Mouse (Mus musculus): ENCODE data around the gene Actl11. TPM values are rescaled to one million over a fixed set of nuclear protein-coding genes. Genes with fewer than 3 reads are reported as not detected.

Actl11 gene
- total and polyA plus RNA-seq, 2 experiments = not detected

GRCm38 (mm10) chr9:107935790-107936214 is 7.5 kb downstream of the Actl11 start:
- Histone ChIP-seq H3K4me3 (ENCODE audit: insufficient read depth, low read depth, low read length) (no peak overlapping the region), H3K4me1 (ENCODE audit: control insufficient read depth, insufficient read depth, low read length) (0 out of 2 replicates have a peak, but pooled peaks cover 3% of the 10 kb centered on the region), H3K27me3 (ENCODE audit: control insufficient read depth, insufficient read depth, low read length) (peaks cover 16% of the 10 kb centered on the region), H3K36me3 (ENCODE audit: control insufficient read depth, insufficient read depth, low read length) (no peaks in the 10 kb centered on the region), H3K9ac (ENCODE audit: low read depth, low read length) (0 out of 2 replicates have a peak overlapping the region, but pooled peaks have one; percentile 21), H3K27ac (replicated peaks; ENCODE audit: insufficient read depth, low read depth, low read length) (no peak overlapping the region), H3K79me2 (ENCODE audit: control insufficient read depth, insufficient read depth, low read length) (no peaks in the 10 kb centered on the region)
- no peak for DNase-seq (ENCODE audit: extremely low read depth, low read depth, low spot score)
- 6% methylated on average over 41 of the region's 41 CpGs for WGBS
- TF ChIP-seq CTCF (IDR thresholded peaks at IDR 0.05; ENCODE audit: low read depth, low read length) = no peak
- no peak for TF ChIP-seq POLR2A (IDR thresholded peaks at IDR 0.05; ENCODE audit: extremely low read depth, insufficient read depth, low read length)

- no peak for DNase-seq (ENCODE audit: extremely low read depth, low read depth, low spot score)
- H3K36me3 ChIP-seq (ENCODE audit: control insufficient read depth, insufficient read depth, low read length) = no peaks in the 10 kb centered on the region
- H3K79me2 ChIP-seq (ENCODE audit: control insufficient read depth, insufficient read depth, low read length) = no peaks in the 10 kb centered on the region
- TF ChIP-seq POLR2A (IDR thresholded peaks at IDR 0.05; ENCODE audit: extremely low read depth, insufficient read depth, low read length) = no peak
- TF ChIP-seq CTCF (IDR thresholded peaks at IDR 0.05; ENCODE audit: low read depth, low read length) = no peak
- H3K27ac ChIP-seq (replicated peaks; ENCODE audit: insufficient read depth, low read depth, low read length) = no peak overlapping the region
- peaks cover 16% of the 10 kb centered on the region for H3K27me3 ChIP-seq (ENCODE audit: control insufficient read depth, insufficient read depth, low read length)
- WGBS = 13% methylated on average over 29 of the region's 29 CpGs
- no peak overlapping the region for H3K9ac ChIP-seq (ENCODE audit: low read depth, low read length)
- 0 out of 2 replicates have a peak, but pooled peaks cover 3% of the 10 kb centered on the region for H3K4me1 ChIP-seq (ENCODE audit: control insufficient read depth, insufficient read depth, low read length)
- H3K4me3 ChIP-seq (ENCODE audit: insufficient read depth, low read depth, low read length) = no peak overlapping the region
Measured at GRCm38 (mm10) chr9:107936215-107936822, 8.1 kb downstream of the Actl11 start.

GRCm38 (mm10) chr9:107936831-107937230 is 8.6 kb downstream of the Actl11 start:
- no peak for DNase-seq (ENCODE audit: extremely low read depth, low read depth, low spot score)
- no peak overlapping the region for H3K9ac ChIP-seq (ENCODE audit: low read depth, low read length)
- WGBS = 51% methylated on average over 3 of the region's 3 CpGs
- 0 out of 2 replicates have a peak, but pooled peaks cover 3% of the 10 kb centered on the region for H3K4me1 ChIP-seq (ENCODE audit: control insufficient read depth, insufficient read depth, low read length)
- H3K4me3 ChIP-seq (ENCODE audit: insufficient read depth, low read depth, low read length) = no peak overlapping the region
- peaks cover 16% of the 10 kb centered on the region for H3K27me3 ChIP-seq (ENCODE audit: control insufficient read depth, insufficient read depth, low read length)
- no peak for TF ChIP-seq POLR2A (IDR thresholded peaks at IDR 0.05; ENCODE audit: extremely low read depth, insufficient read depth, low read length)
- no peak for TF ChIP-seq CTCF (IDR thresholded peaks at IDR 0.05; ENCODE audit: low read depth, low read length)
- H3K27ac ChIP-seq (replicated peaks; ENCODE audit: insufficient read depth, low read depth, low read length) = no peak overlapping the region
- no peaks in the 10 kb centered on the region for H3K79me2 ChIP-seq (ENCODE audit: control insufficient read depth, insufficient read depth, low read length)
- no peaks in the 10 kb centered on the region for H3K36me3 ChIP-seq (ENCODE audit: control insufficient read depth, insufficient read depth, low read length)

GRCm38 (mm10) chr9:107947241-107948194 is 19.2 kb downstream of the Actl11 start:
- H3K9ac ChIP-seq (ENCODE audit: low read depth, low read length) = no peak overlapping the region

GRCm38 (mm10) chr9:107949184-107949921 is 21.1 kb downstream of the Actl11 start:
- WGBS = 86% methylated on average over 13 of the region's 13 CpGs
- no peak for DNase-seq (ENCODE audit: extremely low read depth, low read depth, low spot score)
- no peaks in the 10 kb centered on the region for H3K27me3 ChIP-seq (ENCODE audit: control insufficient read depth, insufficient read depth, low read length)

More at GRCm38 (mm10) chr9:107947241-107948194, 19.2 kb downstream of the Actl11 start:
- H3K36me3 ChIP-seq (ENCODE audit: control insufficient read depth, insufficient read depth, low read length) = no peaks in the 10 kb centered on the region
- DNase-seq (ENCODE audit: extremely low read depth, low read depth, low spot score) = no peak
- H3K27ac ChIP-seq (replicated peaks; ENCODE audit: insufficient read depth, low read depth, low read length) = no peak overlapping the region
- WGBS = 88% methylated on average over 31 of the region's 31 CpGs
- H3K79me2 ChIP-seq (ENCODE audit: control insufficient read depth, insufficient read depth, low read length) = no peaks in the 10 kb centered on the region
- no peak for TF ChIP-seq CTCF (IDR thresholded peaks at IDR 0.05; ENCODE audit: low read depth, low read length)
- no peak for TF ChIP-seq POLR2A (IDR thresholded peaks at IDR 0.05; ENCODE audit: extremely low read depth, insufficient read depth, low read length)
- no peak overlapping the region for H3K4me3 ChIP-seq (ENCODE audit: insufficient read depth, low read depth, low read length)
- H3K4me1 ChIP-seq (ENCODE audit: control insufficient read depth, insufficient read depth, low read length) = no peaks in the 10 kb centered on the region
- H3K27me3 ChIP-seq (ENCODE audit: control insufficient read depth, insufficient read depth, low read length) = no peaks in the 10 kb centered on the region

More at GRCm38 (mm10) chr9:107949184-107949921, 21.1 kb downstream of the Actl11 start:
- H3K9ac ChIP-seq (ENCODE audit: low read depth, low read length) = no peak overlapping the region
- H3K27ac ChIP-seq (replicated peaks; ENCODE audit: insufficient read depth, low read depth, low read length) = no peak overlapping the region
- no peak overlapping the region for H3K4me3 ChIP-seq (ENCODE audit: insufficient read depth, low read depth, low read length)
- no peaks in the 10 kb centered on the region for H3K79me2 ChIP-seq (ENCODE audit: control insufficient read depth, insufficient read depth, low read length)
- H3K36me3 ChIP-seq (ENCODE audit: control insufficient read depth, insufficient read depth, low read length) = no peaks in the 10 kb centered on the region
- TF ChIP-seq POLR2A (IDR thresholded peaks at IDR 0.05; ENCODE audit: extremely low read depth, insufficient read depth, low read length) (no peak), CTCF (IDR thresholded peaks at IDR 0.05; ENCODE audit: low read depth, low read length) (no peak)
- H3K4me1 ChIP-seq (ENCODE audit: control insufficient read depth, insufficient read depth, low read length) = no peaks in the 10 kb centered on the region
